Mouse (Mus musculus) ES-E14 (cell line): ENCODE data around the gene S100z. TPM values are rescaled to one million over a fixed set of nuclear protein-coding genes. Genes with fewer than 3 reads are reported as not detected.
A peak's percentile ranks its signal among the peaks of the same experiment; 100 is the strongest.

Experiments used
- DNase-seq: peaks from one replicate; pipeline ENCODE4 v3.0.0-alpha.2; 2013; ENCODE audit warnings: low read depth, low spot score
- H3K27ac ChIP-seq: 2 replicates; pipeline ENCODE4 v1.5.1; 2012; ENCODE audit warnings: low read depth, mild to moderate bottlenecking, low read length, moderate library complexity, mixed read lengths; ENCODE audit not compliant: poor library complexity, insufficient read depth, severe bottlenecking
- H3K36me3 ChIP-seq: 2 replicates; pipeline ENCODE4 v1.6.1; 2012; ENCODE audit warnings: mild to moderate bottlenecking, low read length, moderate library complexity, mixed read lengths; ENCODE audit not compliant: control insufficient read depth, poor library complexity, insufficient read depth, severe bottlenecking
- H3K4me1 ChIP-seq, 2 experiments: fragments of 150-350 bp in 1 of 2; sonication (generic) in 1 of 2; 2 replicates each; pipeline ENCODE4 v1.6.1; 2012; ENCODE audit warnings: low read length in 2 of 2, mild to moderate bottlenecking in 1 of 2, mixed read lengths in 1 of 2; ENCODE audit not compliant: control insufficient read depth in 2 of 2, insufficient read depth in 2 of 2, poor library complexity in 1 of 2
- H3K4me3 ChIP-seq, 2 experiments: fragments of 150-350 bp in 1 of 2; sonication (generic) in 1 of 2; 2 replicates each; pipeline ENCODE4 v1.5.1; 2012; ENCODE audit warnings: low read length in 2 of 2, low read depth in 1 of 2, mild to moderate bottlenecking in 1 of 2, mixed read lengths in 1 of 2; ENCODE audit not compliant: insufficient read depth in 1 of 2, poor library complexity in 1 of 2, severe bottlenecking in 1 of 2
- H3K9ac ChIP-seq: 2 replicates; pipeline ENCODE4 v1.6.1; 2012; ENCODE audit warnings: low read depth, mild to moderate bottlenecking, low read length, mixed read lengths; ENCODE audit not compliant: poor library complexity, insufficient read depth, severe bottlenecking
- H3K9me3 ChIP-seq: fragments of 150-350 bp; sonication (generic); 2 replicates; pipeline ENCODE4 v1.6.1; 2012; ENCODE audit warnings: low read depth, mild to moderate bottlenecking, low read length; ENCODE audit not compliant: control insufficient read depth, insufficient read depth
- CHD2 ChIP-seq: IDR thresholded peaks from 2 replicates; pipeline ENCODE4 v1.6.1; 2014; ENCODE audit warnings: mild to moderate bottlenecking, low read depth, low read length, inconsistent platforms
- HCFC1 ChIP-seq: IDR thresholded peaks from 2 replicates; pipeline ENCODE4 v1.6.1; 2012; ENCODE audit warnings: low read length, inconsistent platforms, borderline replicate concordance; ENCODE audit not compliant: insufficient read depth
- MAFK ChIP-seq: IDR thresholded peaks from 2 replicates; pipeline ENCODE4 v1.6.1; 2014; ENCODE audit warnings: mild to moderate bottlenecking, low read depth, low read length, inconsistent platforms; ENCODE audit not compliant: insufficient read depth
- ZC3H11A ChIP-seq: IDR thresholded peaks from 2 replicates; pipeline ENCODE4 v1.6.1; 2012; ENCODE audit warnings: low read depth, mild to moderate bottlenecking, inconsistent platforms, low read length, borderline replicate concordance
- ZNF384 ChIP-seq: IDR thresholded peaks from 2 replicates; pipeline ENCODE4 v1.6.1; 2012; ENCODE audit warnings: low read depth, low read length, inconsistent platforms
- in situ Hi-C, 2 experiments: fragments of 600-800 bp; cut with MboI; formaldehyde crosslinking; loops; one replicate each; pipeline ENCODE4 v1.15.1; 2025; ENCODE audit warnings: low sequenced_read_pairs in 2 of 2, inconsistent platforms in 1 of 2; ENCODE audit not compliant: unreplicated experiment in 2 of 2
- total RNA-seq: library from RNA; depleted of rRNA; stranded (reverse); fragments of 300-350 nt; gene quantifications from 2 replicates; pipeline ENCODE4 v1.2.3, GENCODE M21; 2012

Gene S100z
- total RNA-seq, 1 experiment = not detected

GRCm38 (mm10) chr13:95484664-95485063 lies 6.1 kb upstream of the S100z start:
- DNase-seq = no peak
- no peak overlapping the region for H3K9ac ChIP-seq
- H3K9me3 ChIP-seq = no peaks in the 10 kb centered on the region
- in situ Hi-C loops = loop anchor here in 1 of 2 experiments (5.0 kb wide), 1 partner anchor 97 kb away; no protein-coding TSS in a partner anchor
- no peaks in the 10 kb centered on the region for H3K4me1 ChIP-seq
- no peak overlapping the region for H3K4me3 ChIP-seq
- no peak overlapping the region for H3K27ac ChIP-seq
- H3K36me3 ChIP-seq = no peaks in the 10 kb centered on the region
- no peak for TF ChIP-seq HCFC1
- TF ChIP-seq MAFK = no peak
- TF ChIP-seq ZC3H11A = no peak
- no peak for TF ChIP-seq CHD2
- no peak for TF ChIP-seq ZNF384

- no peak overlapping the region for H3K4me3 ChIP-seq
- in situ Hi-C loops = loop anchor here in 1 of 2 experiments (5.0 kb wide), 1 partner anchor 94 kb away; no protein-coding TSS in a partner anchor
- no peaks in the 10 kb centered on the region for H3K9me3 ChIP-seq
- H3K27ac ChIP-seq = no peak overlapping the region
- no peak overlapping the region for H3K9ac ChIP-seq
- no peaks in the 10 kb centered on the region for H3K4me1 ChIP-seq
- H3K36me3 ChIP-seq = no peaks in the 10 kb centered on the region
- DNase-seq = peak; percentile 68
- TF ChIP-seq ZC3H11A = peak; percentile 36; the same call in 1 of the 2 replicates
- TF ChIP-seq MAFK = no peak
- TF ChIP-seq CHD2 = no peak
- no peak for TF ChIP-seq HCFC1
- TF ChIP-seq ZNF384 = no peak
These were observed 2.9 kb upstream of the S100z start for GRCm38 (mm10) chr13:95481428-95481827.

- in situ Hi-C loops = no loop called here
- no peak overlapping the region for H3K4me3 ChIP-seq
These were observed 1.3 kb downstream of the S100z start for GRCm38 (mm10) chr13:95477173-95477572.

GRCm38 (mm10) chr13:95475124-95475523 lies 3.4 kb downstream of the S100z start:
- Histone ChIP-seq H3K9me3 (no peaks in the 10 kb centered on the region), H3K27ac (no peak overlapping the region), H3K9ac (no peak overlapping the region), H3K36me3 (no peaks in the 10 kb centered on the region), H3K4me3 (no peak overlapping the region), H3K4me1 (no peaks in the 10 kb centered on the region)
- no peak for DNase-seq
- in situ Hi-C loops = no loop called here
- TF ChIP-seq ZC3H11A (no peak), HCFC1 (no peak), ZNF384 (no peak), CHD2 (no peak), MAFK (no peak)

More at GRCm38 (mm10) chr13:95477173-95477572, 1.3 kb downstream of the S100z start:
- no peaks in the 10 kb centered on the region for H3K36me3 ChIP-seq
- H3K27ac ChIP-seq = no peak overlapping the region
- TF ChIP-seq ZC3H11A = no peak
- no peak for TF ChIP-seq HCFC1
- no peak for TF ChIP-seq CHD2
- no peak for TF ChIP-seq ZNF384
- no peak for TF ChIP-seq MAFK
- no peak overlapping the region for H3K9ac ChIP-seq
- H3K9me3 ChIP-seq = no peaks in the 10 kb centered on the region
- no peaks in the 10 kb centered on the region for H3K4me1 ChIP-seq
- DNase-seq = no peak

- H3K4me3 ChIP-seq = no peak overlapping the region
- no peaks in the 10 kb centered on the region for H3K9me3 ChIP-seq
- H3K9ac ChIP-seq = no peak overlapping the region
- no peaks in the 10 kb centered on the region for H3K36me3 ChIP-seq
- H3K27ac ChIP-seq = no peak overlapping the region
- in situ Hi-C loops = no loop called here
- H3K4me1 ChIP-seq = no peaks in the 10 kb centered on the region
- DNase-seq = no peak
- TF ChIP-seq ZNF384 = no peak
- no peak for TF ChIP-seq MAFK
- no peak for TF ChIP-seq ZC3H11A
- no peak for TF ChIP-seq CHD2
- no peak for TF ChIP-seq HCFC1
These were observed 4.2 kb downstream of the S100z start for GRCm38 (mm10) chr13:95474294-95474693.
